Mouse (Mus musculus): Measurements from ENCODE around the gene Eml4.

- TF ChIP-seq CTCF (IDR thresholded peaks at IDR 0.05; ENCODE audit: control insufficient read depth, insufficient read depth, low read length) (no peak), POLR2A (IDR thresholded peaks at IDR 0.05; ENCODE audit: borderline replicate concordance, control insufficient read depth, low read depth, low read length) (no peak)
Observed at GRCm38 (mm10) chr17:83307641-83308296, 43.0 kb upstream of the Eml4 start.

Data from bone marrow, adult 2 months (tissue).